Mouse (Mus musculus): ENCODE measurements at regions not wholly inside any gene's neighbourhood (a gene's known extent, or its start where the extent isn't known, plus 50 kb on each side); places are given as distances from the start of the nearest gene placed in this dataset.

DNA sequence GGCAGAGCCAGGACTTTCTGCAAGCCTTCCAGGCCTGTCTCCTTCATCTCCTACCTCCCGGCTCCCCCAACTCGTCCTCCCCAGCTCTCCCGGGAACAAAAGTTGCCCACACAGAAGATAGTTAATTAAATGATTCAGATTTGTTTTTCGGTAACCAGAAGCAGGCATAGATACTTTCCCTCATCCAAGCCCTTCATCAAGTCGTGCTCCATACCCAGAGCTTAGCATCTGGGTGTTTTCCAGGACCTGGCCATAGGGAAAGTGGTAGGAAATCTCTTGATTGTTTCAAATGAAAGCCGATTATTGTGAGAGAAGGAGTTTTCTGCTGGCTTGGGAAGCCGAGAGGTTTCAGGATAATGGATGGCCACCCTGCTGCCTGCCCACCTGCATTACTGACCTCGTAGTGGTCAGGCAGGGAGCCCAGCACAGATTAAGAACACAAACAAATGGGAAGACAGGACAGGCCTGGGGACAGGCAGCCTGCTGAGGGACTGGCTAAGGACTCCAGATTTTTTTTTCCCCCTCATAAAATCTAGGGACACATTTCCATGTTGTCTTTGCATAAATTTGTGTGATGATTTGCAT, 142.2 kb upstream of the Cadm1 start:
- no peaks in the 10 kb centered on the region for H3K36me3 ChIP-seq (replicated peaks)
- H3K9me3 ChIP-seq, result no peaks in the 10 kb centered on the region
- H3K4me3 ChIP-seq, result no peak overlapping the region
- no peak overlapping the region for H3K9ac ChIP-seq
- no peak overlapping the region for H3K27ac ChIP-seq
- no peak overlapping the region for H3K4me2 ChIP-seq
- 0 out of 2 replicates have a peak, but pooled peaks cover 4% of the 10 kb centered on the region for H3K27me3 ChIP-seq (replicated peaks)
- H3K4me1 ChIP-seq, result peaks cover 16% of the 10 kb centered on the region
- WGBS, result 41% methylated on average over 8 of the region's 8 CpGs
- ATAC-seq (replicated peaks), result no peak

DNA sequence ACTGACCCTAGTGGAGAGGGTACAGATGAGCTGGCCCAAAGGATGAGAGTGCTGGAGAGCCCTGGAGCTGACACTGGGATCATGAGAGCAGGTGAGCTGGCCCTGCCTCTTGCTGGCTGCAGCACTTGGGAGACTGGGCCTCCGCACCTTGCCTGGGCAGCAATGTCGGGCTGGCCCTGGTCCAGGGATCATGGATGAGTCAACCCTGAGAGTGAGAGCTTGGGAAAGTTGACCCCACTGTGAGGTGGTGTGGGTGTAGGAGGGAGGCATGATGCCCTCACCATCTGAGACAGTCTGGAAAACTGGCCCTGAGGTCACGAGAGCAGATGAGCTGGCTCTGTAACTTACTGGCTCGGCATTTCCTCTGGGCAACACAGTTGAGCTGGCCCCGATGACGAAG, 140.1 kb upstream of the Cadm1 start:
- H3K9ac ChIP-seq, result no peak overlapping the region
- WGBS, result 91% methylated on average over 6 of the region's 6 CpGs
- H3K4me3 ChIP-seq, result no peak overlapping the region
- no peak overlapping the region for H3K27ac ChIP-seq
- no peaks in the 10 kb centered on the region for H3K36me3 ChIP-seq (replicated peaks)
- peaks cover 11% of the 10 kb centered on the region for H3K4me1 ChIP-seq
- no peak overlapping the region for H3K4me2 ChIP-seq
- no peaks in the 10 kb centered on the region for H3K9me3 ChIP-seq
- H3K27me3 ChIP-seq (replicated peaks), result 0 out of 2 replicates have a peak, but pooled peaks cover 4% of the 10 kb centered on the region
- no peak for ATAC-seq (replicated peaks)

DNA sequence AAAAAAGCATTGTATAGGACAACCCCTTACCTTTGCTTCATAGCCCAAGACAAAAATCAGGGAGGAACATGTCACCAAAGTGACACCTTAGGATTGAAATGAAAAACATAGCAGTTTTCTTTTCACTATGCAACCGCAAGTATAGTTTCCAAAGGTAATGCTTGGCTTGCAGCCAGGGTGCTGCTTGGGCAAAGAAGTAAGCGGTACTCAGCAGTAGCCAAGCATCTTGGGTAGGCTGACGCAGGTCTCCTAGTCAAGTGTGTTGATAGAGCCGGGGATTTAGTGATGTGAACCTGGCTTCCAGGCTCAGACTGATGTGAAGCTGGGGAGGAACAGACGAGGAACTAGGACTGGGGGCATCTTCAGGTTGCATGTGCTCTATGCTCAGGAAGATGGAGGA, 138.3 kb upstream of the Cadm1 start:
- Histone ChIP-seq H3K4me3 (no peak overlapping the region), H3K27me3 (replicated peaks) (0 out of 2 replicates have a peak, but pooled peaks cover 4% of the 10 kb centered on the region), H3K36me3 (replicated peaks) (no peaks in the 10 kb centered on the region), H3K27ac (no peak overlapping the region), H3K9me3 (no peaks in the 10 kb centered on the region), H3K9ac (no peak overlapping the region), H3K4me2 (no peak overlapping the region), H3K4me1 (peaks cover 11% of the 10 kb centered on the region)
- no peak for ATAC-seq (replicated peaks)
- WGBS, result 85% methylated on average over 5 of the region's 5 CpGs

DNA sequence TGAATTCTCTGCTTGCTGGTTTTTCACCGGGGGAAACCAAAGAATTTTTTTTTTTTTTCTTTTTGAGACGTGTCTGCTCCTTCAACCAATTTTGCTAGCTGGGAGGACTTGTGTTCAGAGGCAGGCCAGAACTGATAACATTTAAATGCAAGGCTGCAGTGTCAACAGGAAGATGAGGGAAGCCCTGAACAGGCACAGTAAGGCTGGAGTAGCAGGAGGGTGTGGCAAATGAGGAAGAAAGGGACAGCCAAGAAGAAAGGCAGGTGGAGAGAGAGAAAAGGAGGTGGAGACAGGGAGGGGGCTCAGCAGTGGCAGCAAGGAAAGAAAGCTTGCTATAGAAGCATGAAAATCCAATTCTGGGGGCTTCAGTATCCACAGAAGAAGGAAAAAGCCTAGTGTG, 130.4 kb upstream of the Cadm1 start:
- WGBS, result 6% methylated on average over 2 of the region's 2 CpGs

DNA sequence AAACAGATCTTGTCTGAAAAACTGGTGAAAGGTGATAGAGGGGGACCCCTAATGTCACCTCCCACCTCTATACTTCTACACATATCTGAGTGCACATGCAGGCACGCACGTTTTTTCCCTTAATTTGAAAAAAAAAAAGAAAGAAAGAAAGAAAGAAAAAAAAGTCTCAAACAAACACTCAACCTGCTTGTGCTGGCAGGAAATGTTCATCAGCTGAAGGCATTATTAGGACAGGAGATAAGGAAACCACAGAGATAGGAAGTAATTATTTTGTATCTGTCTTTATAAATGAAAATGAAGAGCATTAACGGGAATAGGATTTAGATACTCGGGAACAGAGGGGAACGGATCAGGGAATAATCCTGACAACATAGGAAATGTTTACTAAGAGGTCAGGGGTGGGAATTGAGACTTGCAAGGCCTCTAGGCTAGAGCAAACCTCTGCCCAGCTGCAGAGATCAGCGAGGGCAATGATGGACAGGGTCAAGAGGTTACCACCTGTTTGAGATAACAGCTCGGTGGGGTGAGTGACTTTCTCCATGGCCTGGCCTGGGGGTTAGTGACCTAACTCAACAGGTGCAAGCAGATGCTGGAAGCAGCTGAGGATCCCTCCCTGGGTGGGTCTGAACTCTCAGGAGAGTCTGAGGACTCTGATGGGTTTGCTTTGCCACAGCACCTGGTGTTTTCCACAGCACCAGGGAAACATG, 129.7 kb upstream of the Cadm1 start:
- Histone ChIP-seq H3K9ac (no peak overlapping the region), H3K4me3 (no peak overlapping the region), H3K36me3 (replicated peaks) (no peaks in the 10 kb centered on the region), H3K27me3 (replicated peaks) (peaks cover 4% of the 10 kb centered on the region), H3K9me3 (no peaks in the 10 kb centered on the region), H3K4me2 (no peak overlapping the region), H3K4me1 (peaks cover 15% of the 10 kb centered on the region), H3K27ac (no peak overlapping the region)
- no peak for ATAC-seq (replicated peaks)
- WGBS, result 25% methylated on average over 7 of the region's 7 CpGs

More for the DNA sequence above, 130.4 kb upstream of the Cadm1 start:
- no peak overlapping the region for H3K27ac ChIP-seq
- no peak for ATAC-seq (replicated peaks)
- no peaks in the 10 kb centered on the region for H3K9me3 ChIP-seq
- H3K4me1 ChIP-seq, result peaks cover 15% of the 10 kb centered on the region
- no peak overlapping the region for H3K9ac ChIP-seq
- H3K36me3 ChIP-seq (replicated peaks), result no peaks in the 10 kb centered on the region
- H3K27me3 ChIP-seq (replicated peaks), result peaks cover 4% of the 10 kb centered on the region
- no peak overlapping the region for H3K4me2 ChIP-seq
- H3K4me3 ChIP-seq, result no peak overlapping the region

DNA sequence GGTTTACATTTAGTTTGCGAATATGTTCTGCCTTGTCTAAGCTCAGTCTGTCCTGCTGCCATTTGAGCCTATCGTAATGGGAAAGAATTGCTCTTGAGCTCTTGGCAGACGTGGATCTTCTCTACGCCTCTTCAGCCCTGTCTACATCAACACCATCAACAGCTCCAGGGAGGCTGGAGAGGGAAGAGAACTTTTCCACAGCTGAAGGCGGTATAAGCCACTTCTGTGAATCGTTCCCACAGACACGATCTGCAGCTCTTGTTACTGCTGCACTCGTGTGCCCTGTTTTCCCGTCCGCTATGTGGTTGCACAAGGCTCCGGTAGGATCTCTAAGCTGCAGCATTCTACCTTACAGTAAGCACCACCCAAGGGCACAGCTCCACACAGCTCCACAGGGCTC, 128.5 kb upstream of the Cadm1 start:
- Histone ChIP-seq H3K9me3 (no peaks in the 10 kb centered on the region), H3K9ac (no peak overlapping the region), H3K4me2 (no peak overlapping the region), H3K27ac (no peak overlapping the region), H3K4me1 (peaks cover 15% of the 10 kb centered on the region), H3K27me3 (replicated peaks) (peaks cover 4% of the 10 kb centered on the region), H3K36me3 (replicated peaks) (no peaks in the 10 kb centered on the region), H3K4me3 (no peak overlapping the region)
- no peak for ATAC-seq (replicated peaks)
- WGBS, result 86% methylated on average over 11 of the region's 11 CpGs

DNA sequence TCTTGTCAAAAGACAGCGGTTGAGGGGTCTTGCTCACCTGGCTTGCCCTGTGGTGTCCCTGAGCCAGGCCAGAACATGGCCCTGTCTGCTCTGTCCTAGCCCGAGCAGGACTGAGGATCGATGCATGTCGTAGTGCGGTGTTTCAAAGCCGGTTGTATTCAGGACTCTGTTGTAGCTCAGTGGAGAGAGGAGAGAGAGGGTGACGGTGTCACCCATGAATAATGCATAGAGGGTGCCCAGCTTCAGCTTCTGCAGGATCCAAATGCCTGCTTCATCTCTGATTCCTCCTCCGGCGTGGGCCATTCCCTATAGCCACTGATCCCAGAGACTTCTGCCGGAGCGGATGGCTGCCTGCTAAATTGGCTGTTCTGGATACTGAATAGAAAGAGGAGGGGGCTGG, 126.7 kb upstream of the Cadm1 start:
- WGBS, result 28% methylated on average over 11 of the region's 11 CpGs
- no peak for ATAC-seq (replicated peaks)
- H3K9ac ChIP-seq, result no peak overlapping the region
- H3K9me3 ChIP-seq, result no peaks in the 10 kb centered on the region
- peaks cover 4% of the 10 kb centered on the region for H3K27me3 ChIP-seq (replicated peaks)
- no peaks in the 10 kb centered on the region for H3K36me3 ChIP-seq (replicated peaks)
- no peak overlapping the region for H3K4me3 ChIP-seq
- H3K4me2 ChIP-seq, result no peak overlapping the region
- H3K27ac ChIP-seq, result no peak overlapping the region
- peaks cover 20% of the 10 kb centered on the region for H3K4me1 ChIP-seq

DNA sequence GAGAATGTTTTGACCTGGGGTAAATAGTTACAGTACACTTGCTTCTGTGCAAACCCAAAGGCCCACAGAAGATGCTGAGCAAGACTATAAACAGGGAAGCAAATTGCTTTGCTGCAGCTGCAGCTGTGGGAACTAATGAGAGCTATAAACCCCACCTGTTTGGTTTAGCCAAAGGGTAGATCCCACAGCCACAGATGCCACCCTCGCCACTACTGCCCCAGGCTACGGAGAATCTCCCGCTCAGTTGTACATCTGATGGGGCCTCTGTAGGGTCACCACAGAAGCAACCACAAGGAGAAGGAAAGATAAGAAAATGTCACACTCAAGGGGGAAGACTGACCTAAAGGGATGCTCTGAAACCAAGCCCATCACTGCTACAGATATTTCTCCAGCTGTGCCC, 125.2 kb upstream of the Cadm1 start:
- Histone ChIP-seq H3K36me3 (replicated peaks) (no peaks in the 10 kb centered on the region), H3K4me2 (no peak overlapping the region), H3K4me3 (no peak overlapping the region), H3K27ac (no peak overlapping the region), H3K9ac (no peak overlapping the region), H3K4me1 (peaks cover 15% of the 10 kb centered on the region), H3K9me3 (no peaks in the 10 kb centered on the region), H3K27me3 (replicated peaks) (peaks cover 4% of the 10 kb centered on the region)
- WGBS, result 73% methylated on average over 3 of the region's 3 CpGs
- no peak for ATAC-seq (replicated peaks)

DNA sequence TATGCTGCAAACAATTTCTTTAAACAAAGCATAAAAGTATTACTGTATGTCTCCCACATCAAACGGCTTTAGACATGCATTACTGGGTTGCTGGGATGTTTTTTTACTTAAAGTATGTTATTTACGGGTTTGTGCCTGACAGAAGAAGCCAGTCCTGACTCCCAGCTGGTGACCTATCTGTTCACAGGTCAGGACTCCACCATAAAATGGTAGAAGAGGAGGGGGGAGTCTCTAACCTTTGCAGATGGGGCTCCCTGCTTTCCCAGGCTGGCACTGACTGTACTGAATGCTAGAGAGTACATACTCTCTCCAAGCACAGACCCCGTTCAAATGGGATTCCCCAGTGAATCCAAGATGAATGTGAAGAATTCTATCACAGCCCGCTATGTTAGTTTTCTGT, 124.4 kb upstream of the Cadm1 start:
- 63% methylated on average over 4 of the region's 4 CpGs for WGBS
- Histone ChIP-seq H3K27me3 (replicated peaks) (peaks cover 4% of the 10 kb centered on the region), H3K9ac (no peak overlapping the region), H3K9me3 (no peaks in the 10 kb centered on the region), H3K4me1 (peaks cover 14% of the 10 kb centered on the region; the same call in 1 of the 2 replicates), H3K36me3 (replicated peaks) (no peaks in the 10 kb centered on the region), H3K4me2 (no peak overlapping the region), H3K27ac (no peak overlapping the region), H3K4me3 (no peak overlapping the region)
- ATAC-seq (replicated peaks), result no peak

DNA sequence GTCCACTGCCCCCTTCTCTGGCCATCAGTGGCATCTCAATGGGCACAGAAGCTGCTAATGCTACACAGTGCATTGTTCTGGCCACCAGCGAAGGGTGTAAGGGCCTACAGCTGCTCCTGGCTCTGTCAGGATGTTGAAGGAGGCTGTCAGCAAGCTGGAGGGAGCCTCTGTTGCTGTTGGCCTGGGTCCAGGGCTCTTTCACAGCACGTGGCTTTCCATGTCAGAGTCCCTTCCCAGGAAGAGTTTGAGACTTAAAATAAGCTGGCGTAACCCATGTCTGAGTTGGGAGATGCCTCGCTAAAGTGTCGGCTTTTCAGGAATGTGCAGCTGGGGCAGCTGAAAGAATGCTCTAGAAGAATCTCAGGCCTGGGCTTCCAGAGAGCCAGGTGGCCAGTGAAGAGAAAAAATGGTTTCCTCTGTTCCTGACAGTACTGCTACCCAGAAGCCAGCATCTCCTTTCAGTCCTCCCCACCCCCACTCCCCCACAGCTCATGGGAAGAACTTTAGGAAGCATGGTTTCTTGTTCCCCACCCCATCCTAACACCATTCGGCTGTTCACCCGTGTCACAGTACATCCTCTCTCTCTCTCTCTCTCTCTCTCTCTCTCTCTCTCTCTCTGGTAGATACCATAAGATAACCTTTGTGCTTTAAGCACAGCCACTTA, 122.8 kb upstream of the Cadm1 start:
- ATAC-seq (replicated peaks), result peak; percentile 65
- H3K36me3 ChIP-seq (replicated peaks), result no peaks in the 10 kb centered on the region
- H3K27ac ChIP-seq, result no peak overlapping the region
- no peak overlapping the region for H3K4me3 ChIP-seq
- peaks cover 8% of the 10 kb centered on the region for H3K27me3 ChIP-seq (replicated peaks)
- H3K4me1 ChIP-seq, result peaks cover 14% of the 10 kb centered on the region; the same call in 1 of the 2 replicates
- 46% methylated on average over 7 of the region's 7 CpGs for WGBS
- H3K9ac ChIP-seq, result no peak overlapping the region
- H3K9me3 ChIP-seq, result no peaks in the 10 kb centered on the region
- H3K4me2 ChIP-seq, result no peak overlapping the region

DNA sequence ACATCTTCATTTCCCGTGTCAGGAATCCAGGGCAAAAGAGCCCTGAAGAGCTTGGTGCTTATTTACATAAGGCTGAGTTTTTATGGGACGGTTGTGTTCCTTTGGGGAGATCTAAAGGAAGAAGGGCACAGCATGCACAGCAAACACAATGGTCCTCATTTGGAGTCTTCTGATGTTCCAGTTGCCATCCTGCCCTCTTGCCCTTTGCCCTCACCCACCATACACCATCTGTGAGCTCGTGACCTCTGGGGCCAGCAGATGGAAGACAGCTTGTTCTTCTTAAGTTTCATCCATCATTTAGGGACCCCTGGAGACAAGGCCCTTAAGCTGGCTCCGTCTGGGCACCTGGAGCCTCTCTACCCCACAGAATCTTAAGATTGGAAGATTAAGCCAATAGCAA, 121.9 kb upstream of the Cadm1 start:
- H3K27ac ChIP-seq, result no peak overlapping the region
- no peaks in the 10 kb centered on the region for H3K36me3 ChIP-seq (replicated peaks)
- no peak overlapping the region for H3K4me2 ChIP-seq
- peaks cover 14% of the 10 kb centered on the region; the same call in 1 of the 2 replicates for H3K4me1 ChIP-seq
- H3K9me3 ChIP-seq, result no peaks in the 10 kb centered on the region
- WGBS, result 36% methylated on average over 4 of the region's 4 CpGs
- no peak overlapping the region for H3K4me3 ChIP-seq
- ATAC-seq (replicated peaks), result no peak
- H3K9ac ChIP-seq, result no peak overlapping the region
- H3K27me3 ChIP-seq (replicated peaks), result peaks cover 3% of the 10 kb centered on the region; the same call in 1 of the 2 replicates

DNA sequence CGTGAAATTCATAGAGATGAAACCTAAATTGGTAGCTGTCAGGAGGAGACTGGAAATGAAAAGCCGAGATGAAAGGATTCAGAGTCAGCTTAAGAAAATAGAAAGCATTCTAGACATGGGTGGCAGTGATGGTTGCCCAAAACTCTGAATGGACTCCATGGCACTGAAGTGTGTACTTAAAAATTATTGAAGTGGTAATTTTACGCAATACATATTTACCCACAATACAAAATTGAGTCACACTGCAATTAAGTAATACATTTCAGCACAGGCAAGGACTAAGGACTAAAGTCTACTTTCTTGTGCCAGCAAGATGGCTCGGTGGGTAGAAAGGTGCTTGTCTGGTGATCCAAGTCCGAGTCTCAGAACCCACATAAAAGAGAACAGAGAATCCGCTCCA, 120.4 kb upstream of the Cadm1 start:
- Histone ChIP-seq H3K4me1 (peaks cover 5% of the 10 kb centered on the region; the same call in 1 of the 2 replicates), H3K27ac (no peak overlapping the region), H3K9ac (no peak overlapping the region), H3K4me2 (no peak overlapping the region), H3K9me3 (no peaks in the 10 kb centered on the region), H3K4me3 (no peak overlapping the region), H3K36me3 (replicated peaks) (no peaks in the 10 kb centered on the region), H3K27me3 (replicated peaks) (0 out of 2 replicates have a peak, but pooled peaks cover 3% of the 10 kb centered on the region)
- 89% methylated on average over 6 of the region's 6 CpGs for WGBS
- no peak for ATAC-seq (replicated peaks)
